Mouse (Mus musculus): Measurements from ENCODE around the gene Hecw2. TPM values are rescaled to one million over a fixed set of nuclear protein-coding genes. Genes with fewer than 3 reads are reported as not detected.

Gene Hecw2
- polyA plus RNA-seq, 1 experiment from 2014 or later = 7.9 TPM

- Histone ChIP-seq H3K9me3 (ENCODE audit: control insufficient read depth, low read length) (no peaks in the 10 kb centered on the region), H3K4me1 (replicated peaks; ENCODE audit: control insufficient read depth, insufficient read depth, low read length) (no peaks in the 10 kb centered on the region), H3K36me3 (replicated peaks; ENCODE audit: control insufficient read depth, insufficient read depth) (no peaks in the 10 kb centered on the region), H3K4me2 (replicated peaks) (no peak overlapping the region), H3K9ac (no peak overlapping the region), H3K4me3 (replicated peaks; ENCODE audit: low read length) (no peak overlapping the region), H3K27me3 (ENCODE audit: control insufficient read depth, insufficient read depth, low read length) (no peaks in the 10 kb centered on the region), H3K27ac (no peak overlapping the region)
- WGBS = 93% methylated on average over 8 of the region's 8 CpGs
- ATAC-seq (ENCODE audit: low FRiP score) (no peak), DNase-seq (ENCODE audit: low spot score) (no peak)
These were observed 218.9 kb downstream of the Hecw2 start for GRCm38 (mm10) chr1:53976100-53976499.

GRCm38 (mm10) chr1:53974941-53975340 lies 220.0 kb downstream of the Hecw2 start:
- Histone ChIP-seq H3K9me3 (ENCODE audit: control insufficient read depth, low read length) (no peaks in the 10 kb centered on the region), H3K4me2 (replicated peaks) (no peak overlapping the region), H3K4me3 (replicated peaks; ENCODE audit: low read length) (no peak overlapping the region), H3K36me3 (replicated peaks; ENCODE audit: control insufficient read depth, insufficient read depth) (no peaks in the 10 kb centered on the region), H3K27ac (no peak overlapping the region), H3K9ac (no peak overlapping the region), H3K4me1 (replicated peaks; ENCODE audit: control insufficient read depth, insufficient read depth, low read length) (no peaks in the 10 kb centered on the region), H3K27me3 (ENCODE audit: control insufficient read depth, insufficient read depth, low read length) (no peaks in the 10 kb centered on the region)
- DNase-seq (ENCODE audit: low spot score) = no peak
- no peak for ATAC-seq (ENCODE audit: low FRiP score)
- 56% methylated on average over 5 of the region's 5 CpGs for WGBS

DNA sequence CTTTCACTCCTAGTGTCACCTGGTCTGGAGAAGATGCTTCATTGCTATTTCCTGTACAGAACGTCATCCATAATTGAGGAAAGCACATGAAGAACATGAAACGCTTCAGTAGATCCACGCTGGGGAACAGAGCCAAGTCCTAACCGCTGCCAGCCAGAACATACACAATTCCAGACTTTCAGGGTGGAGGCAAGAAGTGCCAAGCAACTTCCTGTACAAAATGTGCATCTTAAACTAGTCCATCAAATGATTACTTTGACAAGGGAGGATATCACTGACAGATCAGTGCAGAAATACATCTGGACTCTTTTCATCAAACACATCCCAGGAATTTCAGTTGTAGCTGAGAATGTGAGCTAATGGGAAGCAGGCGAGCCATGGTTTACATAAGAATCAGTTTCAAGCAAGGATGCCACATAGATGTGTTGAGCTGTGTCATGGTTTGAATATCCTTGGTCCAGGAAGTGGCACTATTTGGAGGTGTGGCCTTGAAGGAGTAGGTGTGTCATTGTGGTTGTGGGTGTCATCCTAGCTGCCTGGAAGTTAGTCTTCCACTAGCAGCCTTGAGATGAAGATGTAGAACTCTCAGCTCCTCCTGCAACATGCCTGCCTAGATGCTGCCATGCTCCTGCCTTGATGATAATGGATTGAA lies 224.5 kb downstream of the Hecw2 start:
- 87% methylated on average over 5 of the region's 5 CpGs for WGBS

GRCm38 (mm10) chr1:53952395-53952794 lies 242.6 kb downstream of the Hecw2 start:
- no peak overlapping the region for H3K4me3 ChIP-seq (replicated peaks; ENCODE audit: low read length)
- H3K36me3 ChIP-seq (replicated peaks; ENCODE audit: control insufficient read depth, insufficient read depth) = no peaks in the 10 kb centered on the region
- ATAC-seq (ENCODE audit: low FRiP score) (no peak), DNase-seq (ENCODE audit: low spot score) (no peak)
- H3K9me3 ChIP-seq (ENCODE audit: control insufficient read depth, low read length) = no peaks in the 10 kb centered on the region
- H3K9ac ChIP-seq = no peak overlapping the region
- no peak overlapping the region for H3K27ac ChIP-seq
- no peaks in the 10 kb centered on the region for H3K27me3 ChIP-seq (ENCODE audit: control insufficient read depth, insufficient read depth, low read length)
- WGBS = 96% methylated on average over 5 of the region's 5 CpGs
- no peak overlapping the region for H3K4me2 ChIP-seq (replicated peaks)
- no peaks in the 10 kb centered on the region for H3K4me1 ChIP-seq (replicated peaks; ENCODE audit: control insufficient read depth, insufficient read depth, low read length)

More for the DNA sequence above, 224.5 kb downstream of the Hecw2 start:
- Histone ChIP-seq H3K9me3 (ENCODE audit: control insufficient read depth, low read length) (no peaks in the 10 kb centered on the region), H3K27me3 (ENCODE audit: control insufficient read depth, insufficient read depth, low read length) (no peaks in the 10 kb centered on the region), H3K4me2 (replicated peaks) (no peak overlapping the region), H3K36me3 (replicated peaks; ENCODE audit: control insufficient read depth, insufficient read depth) (no peaks in the 10 kb centered on the region), H3K4me1 (replicated peaks; ENCODE audit: control insufficient read depth, insufficient read depth, low read length) (no peaks in the 10 kb centered on the region), H3K4me3 (replicated peaks; ENCODE audit: low read length) (no peak overlapping the region), H3K9ac (no peak overlapping the region), H3K27ac (no peak overlapping the region)
- ATAC-seq (ENCODE audit: low FRiP score) (no peak), DNase-seq (ENCODE audit: low spot score) (no peak)

DNA sequence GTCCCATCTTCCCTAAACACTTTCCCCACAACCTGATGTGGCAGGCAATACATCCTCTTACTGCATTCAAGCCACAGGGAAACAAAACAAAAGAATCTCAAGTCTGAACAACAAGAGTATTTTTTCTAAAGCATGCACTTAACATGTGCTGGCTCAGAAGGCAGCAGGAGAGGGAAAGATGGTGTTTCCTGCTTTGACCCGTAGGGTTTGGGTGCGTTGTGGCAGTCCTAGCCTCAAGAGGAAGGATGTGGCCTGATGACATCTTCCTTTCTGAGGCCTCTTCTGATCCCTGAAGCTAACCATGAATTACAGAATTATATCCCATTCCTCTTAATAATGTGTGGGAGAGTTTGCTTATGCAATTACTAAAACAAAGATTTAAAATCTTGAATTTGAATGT lies 249.2 kb downstream of the Hecw2 start:
- H3K4me1 ChIP-seq (replicated peaks; ENCODE audit: control insufficient read depth, insufficient read depth, low read length) = no peaks in the 10 kb centered on the region
- DNase-seq (ENCODE audit: low spot score) (no peak), ATAC-seq (ENCODE audit: low FRiP score) (no peak)
- no peaks in the 10 kb centered on the region for H3K27me3 ChIP-seq (ENCODE audit: control insufficient read depth, insufficient read depth, low read length)
- no peaks in the 10 kb centered on the region for H3K9me3 ChIP-seq (ENCODE audit: control insufficient read depth, low read length)
- H3K27ac ChIP-seq = no peak overlapping the region
- no peak overlapping the region for H3K4me3 ChIP-seq (replicated peaks; ENCODE audit: low read length)
- WGBS = 91% methylated on average over 2 of the region's 2 CpGs
- H3K9ac ChIP-seq = no peak overlapping the region
- no peak overlapping the region for H3K4me2 ChIP-seq (replicated peaks)
- H3K36me3 ChIP-seq (replicated peaks; ENCODE audit: control insufficient read depth, insufficient read depth) = no peaks in the 10 kb centered on the region

DNA sequence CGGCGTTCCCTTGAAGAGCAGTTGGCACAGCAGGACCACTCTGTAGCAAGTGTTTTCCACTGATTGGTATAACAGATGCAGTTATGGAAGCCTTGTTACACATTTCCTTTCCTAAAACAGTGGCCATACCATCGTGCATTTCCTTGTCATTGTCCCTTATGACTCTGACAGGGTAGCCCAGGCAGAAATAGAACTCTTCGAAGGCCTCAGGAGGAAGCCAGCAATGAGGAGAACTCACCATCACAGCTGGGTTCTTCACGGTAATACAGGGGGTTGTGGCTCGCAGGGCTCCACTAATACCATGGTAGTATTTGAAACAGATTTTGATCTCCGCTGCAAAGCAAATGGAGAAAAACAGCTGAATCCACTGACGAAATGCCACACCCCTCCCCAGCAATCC lies 252.5 kb downstream of the Hecw2 start:
- 78% methylated on average over 8 of the region's 8 CpGs for WGBS

DNA sequence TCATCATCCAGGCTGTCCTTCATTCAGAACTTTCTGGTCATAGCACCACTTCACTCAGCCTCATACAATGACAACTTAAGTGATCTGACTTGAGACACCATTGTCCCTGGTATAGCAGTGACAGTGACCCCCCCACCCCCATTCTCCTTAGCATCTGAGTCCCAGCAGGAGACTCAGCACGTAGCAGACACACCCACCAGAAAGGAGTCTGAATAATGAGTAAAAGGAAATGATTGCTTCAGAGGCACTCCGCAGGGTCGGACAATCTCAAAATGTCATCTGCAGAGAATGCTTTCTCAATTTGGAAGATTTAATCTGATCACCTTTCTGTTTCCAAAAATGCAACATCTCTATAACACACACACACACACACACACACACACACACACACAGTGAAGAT lies 253.4 kb downstream of the Hecw2 start:
- H3K4me1 ChIP-seq (replicated peaks; ENCODE audit: control insufficient read depth, insufficient read depth, low read length) = peaks cover 4% of the 10 kb centered on the region; the same call in 1 of the 2 replicates
- DNase-seq (ENCODE audit: low spot score) (no peak), ATAC-seq (ENCODE audit: low FRiP score) (no peak)
- WGBS = 37% methylated on average over 3 of the region's 3 CpGs
- H3K9me3 ChIP-seq (ENCODE audit: control insufficient read depth, low read length) = no peaks in the 10 kb centered on the region
- H3K4me2 ChIP-seq (replicated peaks) = no peak overlapping the region
- no peak overlapping the region for H3K9ac ChIP-seq
- no peaks in the 10 kb centered on the region for H3K36me3 ChIP-seq (replicated peaks; ENCODE audit: control insufficient read depth, insufficient read depth)
- H3K27ac ChIP-seq = no peak overlapping the region
- H3K4me3 ChIP-seq (replicated peaks; ENCODE audit: low read length) = no peak overlapping the region
- H3K27me3 ChIP-seq (ENCODE audit: control insufficient read depth, insufficient read depth, low read length) = no peaks in the 10 kb centered on the region

More for the DNA sequence above, 252.5 kb downstream of the Hecw2 start:
- no peaks in the 10 kb centered on the region for H3K9me3 ChIP-seq (ENCODE audit: control insufficient read depth, low read length)
- H3K36me3 ChIP-seq (replicated peaks; ENCODE audit: control insufficient read depth, insufficient read depth) = no peaks in the 10 kb centered on the region
- DNase-seq (ENCODE audit: low spot score) (no peak), ATAC-seq (ENCODE audit: low FRiP score) (no peak)
- peaks cover 4% of the 10 kb centered on the region; the same call in 1 of the 2 replicates for H3K4me1 ChIP-seq (replicated peaks; ENCODE audit: control insufficient read depth, insufficient read depth, low read length)
- H3K27me3 ChIP-seq (ENCODE audit: control insufficient read depth, insufficient read depth, low read length) = no peaks in the 10 kb centered on the region
- no peak overlapping the region for H3K27ac ChIP-seq
- no peak overlapping the region for H3K4me2 ChIP-seq (replicated peaks)
- H3K9ac ChIP-seq = no peak overlapping the region
- H3K4me3 ChIP-seq (replicated peaks; ENCODE audit: low read length) = no peak overlapping the region

- no peak for DNase-seq (ENCODE audit: low spot score)
- H3K4me1 ChIP-seq (replicated peaks; ENCODE audit: control insufficient read depth, insufficient read depth, low read length) = peaks cover 4% of the 10 kb centered on the region; the same call in 1 of the 2 replicates
- ATAC-seq (ENCODE audit: low FRiP score) = peak; percentile 46; the same call in 1 of the 2 replicates
- peak overlapping the region; percentile 11 for H3K4me2 ChIP-seq (replicated peaks)
- H3K27me3 ChIP-seq (ENCODE audit: control insufficient read depth, insufficient read depth, low read length) = no peaks in the 10 kb centered on the region
- no peak overlapping the region for H3K27ac ChIP-seq
- H3K36me3 ChIP-seq (replicated peaks; ENCODE audit: control insufficient read depth, insufficient read depth) = no peaks in the 10 kb centered on the region
- no peaks in the 10 kb centered on the region for H3K9me3 ChIP-seq (ENCODE audit: control insufficient read depth, low read length)
- H3K9ac ChIP-seq = no peak overlapping the region
- 24% methylated on average over 13 of the region's 13 CpGs for WGBS
- no peak overlapping the region for H3K4me3 ChIP-seq (replicated peaks; ENCODE audit: low read length)
These were observed 254.5 kb downstream of the Hecw2 start for GRCm38 (mm10) chr1:53940268-53941017.

- H3K9me3 ChIP-seq (ENCODE audit: control insufficient read depth, low read length) = no peaks in the 10 kb centered on the region
- 74% methylated on average over 4 of the region's 4 CpGs for WGBS
- H3K27ac ChIP-seq = no peak overlapping the region
- ATAC-seq (ENCODE audit: low FRiP score) = no peak
- no peaks in the 10 kb centered on the region for H3K36me3 ChIP-seq (replicated peaks; ENCODE audit: control insufficient read depth, insufficient read depth)
- H3K4me3 ChIP-seq (replicated peaks; ENCODE audit: low read length) = no peak overlapping the region
- no peak overlapping the region for H3K9ac ChIP-seq
- peaks cover 4% of the 10 kb centered on the region; the same call in 1 of the 2 replicates for H3K4me1 ChIP-seq (replicated peaks; ENCODE audit: control insufficient read depth, insufficient read depth, low read length)
- H3K4me2 ChIP-seq (replicated peaks) = no peak overlapping the region
- no peaks in the 10 kb centered on the region for H3K27me3 ChIP-seq (ENCODE audit: control insufficient read depth, insufficient read depth, low read length)
- no peak for DNase-seq (ENCODE audit: low spot score)
These were observed 255.7 kb downstream of the Hecw2 start for GRCm38 (mm10) chr1:53939291-53939690.

Data from hindbrain, embryonic 14.5 days (tissue).